Mouse (Mus musculus) heart, embryonic 16.5 days (tissue): ENCODE results near the gene Galc. TPM values are rescaled to one million over a fixed set of nuclear protein-coding genes. Genes with fewer than 3 reads are reported as not detected.
A peak's percentile ranks its signal among the peaks of the same experiment; 100 is the strongest.

Experiments
- ATAC-seq: fragments of 200-750 bp; cut with Nextera tagmentation; replicated peaks from 2 replicates; pipeline ENCODE4 v1.8.0; 2017; ENCODE audit warnings: moderate number of reproducible peaks; ENCODE audit not compliant: insufficient read depth, low FRiP score; ENCODE audit errors: extremely low read depth
- H3K27ac ChIP-seq: fragments of 300-500 bp; sonication (generic); 2 replicates; pipeline ENCODE4 v1.5.1; 2014; ENCODE audit warnings: mild to moderate bottlenecking, low read length, control low read depth, moderate library complexity
- H3K27me3 ChIP-seq: fragments of 300-500 bp; sonication (generic); 2 replicates; pipeline ENCODE4 v1.6.1; 2014; ENCODE audit warnings: low read length, mixed read lengths; ENCODE audit not compliant: control insufficient read depth, insufficient read depth
- H3K36me3 ChIP-seq: fragments of 300-500 bp; sonication (generic); 2 replicates; pipeline ENCODE4 v1.6.1; 2014; ENCODE audit not compliant: control insufficient read depth, insufficient read depth
- H3K4me1 ChIP-seq: fragments of 300-500 bp; sonication (generic); 2 replicates; pipeline ENCODE4 v1.6.1; 2014; ENCODE audit warnings: low read length, mixed read lengths; ENCODE audit not compliant: control insufficient read depth, insufficient read depth
- H3K4me2 ChIP-seq: fragments of 300-500 bp; sonication (generic); 2 replicates; pipeline ENCODE4 v1.6.1; 2014; ENCODE audit warnings: low read depth, mild to moderate bottlenecking, control low read depth, low read length
- H3K4me3 ChIP-seq: fragments of 300-500 bp; sonication (generic); 2 replicates; pipeline ENCODE4 v1.5.1; 2014; ENCODE audit warnings: mild to moderate bottlenecking, control low read depth, low read length
- H3K9ac ChIP-seq: fragments of 300-500 bp; sonication (generic); 2 replicates; pipeline ENCODE4 v1.6.1; 2014; ENCODE audit warnings: low read length, control low read depth
- H3K9me3 ChIP-seq: fragments of 300-500 bp; sonication (generic); replicated peaks from 2 replicates; pipeline ENCODE4 v1.6.1; 2016; ENCODE audit warnings: low read length; ENCODE audit not compliant: control insufficient read depth
- WGBS: fragments of 180-500 bp; shearing (Covaris S2); extraction: QIAGEN DNeasy Blood & Tissue Kit; methylation state at CpG from one replicate; pipeline ENCODE4 v1.1.7; 2014; 5-methylcytosine and 5-hydroxymethylcytosine counted together
- polyA plus RNA-seq: library from polyadenylated mRNA; unstranded; fragments of >200 nt; fragmentation: Nextera tagmentation; extraction: Ambion mirVana; gene quantifications from 2 replicates; pipeline ENCODE4 v1.2.1, GENCODE M21; 2015

Galc gene
- polyA plus RNA-seq, 1 experiment from 2014 or later: 6.4 TPM

- H3K4me3 ChIP-seq: no peak overlapping the region
- peak overlapping the region; percentile 35; the same call in 1 of the 2 replicates for H3K27ac ChIP-seq
- H3K27me3 ChIP-seq: no peaks in the 10 kb centered on the region
- peaks cover 7% of the 10 kb centered on the region for H3K4me1 ChIP-seq
- WGBS: 60% methylated on average over 14 of the region's 14 CpGs
- H3K36me3 ChIP-seq: no peaks in the 10 kb centered on the region
- ATAC-seq: no peak
- peak overlapping the region; percentile 30; the same call in 1 of the 2 replicates for H3K4me2 ChIP-seq
- no peak overlapping the region for H3K9ac ChIP-seq
- H3K9me3 ChIP-seq: no peaks in the 10 kb centered on the region
Observed at GRCm38 (mm10) chr12:98282776-98283486, 23.7 kb upstream of the Galc start.

GRCm38 (mm10) chr12:98280996-98281395 is 21.7 kb upstream of the Galc start:
- Histone ChIP-seq H3K9me3 (no peaks in the 10 kb centered on the region), H3K4me1 (peaks cover 7% of the 10 kb centered on the region), H3K27me3 (no peaks in the 10 kb centered on the region), H3K27ac (no peak overlapping the region), H3K4me2 (no peak overlapping the region), H3K9ac (no peak overlapping the region), H3K36me3 (no peaks in the 10 kb centered on the region), H3K4me3 (no peak overlapping the region)
- ATAC-seq: no peak
- WGBS: 71% methylated on average over 8 of the region's 8 CpGs

- no peak overlapping the region for H3K4me3 ChIP-seq
- no peaks in the 10 kb centered on the region for H3K27me3 ChIP-seq
- no peak overlapping the region for H3K4me2 ChIP-seq
- H3K9me3 ChIP-seq: no peaks in the 10 kb centered on the region
- H3K36me3 ChIP-seq: no peaks in the 10 kb centered on the region
- ATAC-seq: no peak; the same call in 1 of the 2 replicates
- 28% methylated on average over 5 of the region's 5 CpGs for WGBS
- no peak overlapping the region for H3K27ac ChIP-seq
- no peak overlapping the region for H3K9ac ChIP-seq
- H3K4me1 ChIP-seq: peaks cover 7% of the 10 kb centered on the region
Observed at GRCm38 (mm10) chr12:98280530-98280929, 21.3 kb upstream of the Galc start.

GRCm38 (mm10) chr12:98272433-98272832 is 13.2 kb upstream of the Galc start:
- Histone ChIP-seq H3K36me3 (no peaks in the 10 kb centered on the region), H3K4me3 (no peak overlapping the region), H3K9ac (no peak overlapping the region), H3K27ac (no peak overlapping the region), H3K4me1 (no peaks in the 10 kb centered on the region), H3K4me2 (no peak overlapping the region), H3K27me3 (no peaks in the 10 kb centered on the region), H3K9me3 (no peaks in the 10 kb centered on the region)
- WGBS: 52% methylated on average over 7 of the region's 7 CpGs
- ATAC-seq: no peak

- 58% methylated on average over 12 of the region's 12 CpGs for WGBS
- Histone ChIP-seq H3K4me3 (peak overlapping the region; percentile 38), H3K9ac (no peak overlapping the region), H3K4me1 (no peaks in the 10 kb centered on the region), H3K36me3 (no peaks in the 10 kb centered on the region), H3K27ac (no peak overlapping the region), H3K27me3 (no peaks in the 10 kb centered on the region), H3K9me3 (no peaks in the 10 kb centered on the region), H3K4me2 (peak overlapping the region; percentile 54)
- no peak for ATAC-seq
Observed at GRCm38 (mm10) chr12:98270810-98271566, 11.7 kb upstream of the Galc start.

GRCm38 (mm10) chr12:98269791-98270745 is 10.8 kb upstream of the Galc start:
- H3K9ac ChIP-seq: no peak overlapping the region
- H3K27ac ChIP-seq: peak overlapping the region; percentile 51
- peak overlapping the region; percentile 38 for H3K4me3 ChIP-seq
- H3K9me3 ChIP-seq: no peaks in the 10 kb centered on the region
- WGBS: 43% methylated on average over 17 of the region's 17 CpGs
- no peaks in the 10 kb centered on the region for H3K27me3 ChIP-seq
- no peaks in the 10 kb centered on the region for H3K4me1 ChIP-seq
- H3K36me3 ChIP-seq: no peaks in the 10 kb centered on the region
- ATAC-seq: peak; percentile 67
- H3K4me2 ChIP-seq: peak overlapping the region; percentile 54

- H3K4me2 ChIP-seq: no peak within 1 kb of the TSS
- H3K4me3 ChIP-seq: peak within 1 kb of the TSS; percentile 15
- no peak within 1 kb of the TSS for H3K9ac ChIP-seq
- H3K9me3 ChIP-seq: no peaks in the 10 kb centered on the region
- WGBS: 83% methylated on average over 13 of the region's 13 CpGs
- ATAC-seq: no peak
- no peaks in the 10 kb centered on the region for H3K27me3 ChIP-seq
- H3K27ac ChIP-seq: no peak within 1 kb of the TSS; the same call in 1 of the 2 replicates
- H3K4me1 ChIP-seq: no peaks in the 10 kb centered on the region
- H3K36me3 ChIP-seq: no peaks in the 10 kb centered on the region
Observed at GRCm38 (mm10) chr12:98268441-98269369, 9.4 kb upstream of the Galc start, which contains the start of gene Gpr65. Gpr65 (plus strand) TSS chr12:98268635.

- Histone ChIP-seq H3K9me3 (no peaks in the 10 kb centered on the region), H3K4me2 (no peak overlapping the region), H3K27ac (no peak overlapping the region), H3K9ac (no peak overlapping the region), H3K4me1 (no peaks in the 10 kb centered on the region), H3K36me3 (no peaks in the 10 kb centered on the region), H3K4me3 (no peak overlapping the region), H3K27me3 (no peaks in the 10 kb centered on the region)
- 81% methylated on average over 9 of the region's 9 CpGs for WGBS
- no peak for ATAC-seq
Observed at GRCm38 (mm10) chr12:98265697-98266096, 6.4 kb upstream of the Galc start.
